Mouse (Mus musculus) frontal cortex, postnatal 36 days (tissue): ENCODE measurements at regions not wholly inside any gene's neighbourhood (a gene's known extent, or its start where the extent isn't known, plus 50 kb on each side); places are given as distances from the start of the nearest gene placed in this dataset.

Experiments used
- DNase-seq, 2 experiments: peaks; one replicate each; pipeline ENCODE4 v3.0.0; 2022; ENCODE audit warnings: low spot score in 2 of 2

- no peak for DNase-seq
Measured at GRCm38 (mm10) chr1:19951050-19951679, 666.7 kb downstream of the Pkhd1 start.

- no peak for DNase-seq
Measured at GRCm38 (mm10) chr1:19951680-19952248, 666.1 kb downstream of the Pkhd1 start.

- peak in 1 of 2 experiments; percentile 2 for DNase-seq
Measured at GRCm38 (mm10) chr1:19973364-19973763, 644.5 kb downstream of the Pkhd1 start.

GRCm38 (mm10) chr1:19973981-19974380 is 643.9 kb downstream of the Pkhd1 start:
- no peak for DNase-seq

GRCm38 (mm10) chr1:19975436-19975835 is 642.4 kb downstream of the Pkhd1 start:
- DNase-seq = no peak

GRCm38 (mm10) chr1:19981189-19981588 is 636.7 kb downstream of the Pkhd1 start:
- no peak for DNase-seq

GRCm38 (mm10) chr1:19982791-19983190 is 635.1 kb downstream of the Pkhd1 start:
- no peak for DNase-seq

GRCm38 (mm10) chr1:19983504-19983903 is 634.4 kb downstream of the Pkhd1 start:
- DNase-seq = no peak

- no peak for DNase-seq
Measured at GRCm38 (mm10) chr1:19989921-19990320, 627.9 kb downstream of the Pkhd1 start.
